Mouse (Mus musculus): ENCODE data around the gene Cntn5. TPM values are rescaled to one million over a fixed set of nuclear protein-coding genes. Genes with fewer than 3 reads are reported as not detected.

Gene Cntn5
- 1.8 and 2.3 TPM in 2 replicates for polyA plus RNA-seq (2014; fragmentation: Nextera tagmentation; extraction: Ambion mirVana)

- Histone ChIP-seq H3K36me3 (ENCODE audit: control insufficient read depth, insufficient read depth, low read length) (no peaks in the 10 kb centered on the region), H3K27ac (replicated peaks; ENCODE audit: low read depth, low read length) (no peak within 1 kb of the TSS), H3K9me3 (ENCODE audit: control insufficient read depth, low read length) (no peaks in the 10 kb centered on the region), H3K27me3 (replicated peaks; ENCODE audit: control insufficient read depth, insufficient read depth, low read length) (peaks cover 6% of the 10 kb centered on the region; the same call in 1 of the 2 replicates), H3K4me3 (ENCODE audit: low read depth, low read length) (peak within 1 kb of the TSS; percentile 34), H3K4me1 (ENCODE audit: control insufficient read depth, insufficient read depth, low read length) (0 out of 2 replicates have a peak, but pooled peaks cover 4% of the 10 kb centered on the region), H3K4me2 (ENCODE audit: low read depth, low read length) (peak within 1 kb of the TSS; percentile 64), H3K9ac (ENCODE audit: low read depth, low read length) (peak within 1 kb of the TSS; percentile 39; the same call in 1 of the 2 replicates)
- 4% methylated on average over 28 of the region's 28 CpGs for WGBS
- peak; percentile 85 for ATAC-seq (ENCODE audit: low read depth)
- peak; percentile 54 for DNase-seq (ENCODE audit: low spot score)
Measured at GRCm38 (mm10) chr9:10904616-10905363, at the start of gene Cntn5. Gene Cntn5, minus strand, starts transcription at chr9:10904775.

- DNase-seq (ENCODE audit: low spot score), result no peak
- Histone ChIP-seq H3K27me3 (replicated peaks; ENCODE audit: control insufficient read depth, insufficient read depth, low read length) (no peaks in the 10 kb centered on the region), H3K9me3 (ENCODE audit: control insufficient read depth, low read length) (no peaks in the 10 kb centered on the region), H3K4me1 (ENCODE audit: control insufficient read depth, insufficient read depth, low read length) (no peaks in the 10 kb centered on the region), H3K4me2 (ENCODE audit: low read depth, low read length) (no peak overlapping the region), H3K9ac (ENCODE audit: low read depth, low read length) (no peak overlapping the region), H3K4me3 (ENCODE audit: low read depth, low read length) (no peak overlapping the region), H3K27ac (replicated peaks; ENCODE audit: low read depth, low read length) (no peak overlapping the region), H3K36me3 (ENCODE audit: control insufficient read depth, insufficient read depth, low read length) (no peaks in the 10 kb centered on the region)
- ATAC-seq (ENCODE audit: low read depth), result no peak
Measured at GRCm38 (mm10) chr9:10950470-10950869, 45.9 kb upstream of the Cntn5 start.

DNA sequence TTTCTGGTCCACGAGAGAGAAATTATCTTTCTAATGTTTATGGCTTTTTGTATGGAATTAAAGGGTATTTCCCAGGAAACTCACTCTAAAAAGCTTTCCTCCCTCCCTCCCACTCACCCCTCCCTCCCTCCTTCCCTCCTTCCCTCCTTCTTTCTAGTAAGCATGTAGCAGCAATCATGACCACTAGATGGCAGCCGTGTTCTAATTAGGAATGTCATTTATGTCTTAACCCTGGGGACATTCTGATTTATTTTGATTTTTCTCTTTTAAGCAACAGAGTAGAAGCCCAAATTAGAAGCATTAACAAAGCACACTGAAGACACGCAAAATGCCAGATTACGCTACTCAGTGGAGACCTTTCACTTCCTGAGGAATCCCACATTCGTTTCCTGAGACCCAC, 5.0 kb upstream of the Cntn5 start:
- ATAC-seq (ENCODE audit: low read depth), result 0 out of 2 replicates have a peak, but pooled peaks have one; percentile 47
- Histone ChIP-seq H3K36me3 (ENCODE audit: control insufficient read depth, insufficient read depth, low read length) (no peaks in the 10 kb centered on the region), H3K9ac (ENCODE audit: low read depth, low read length) (no peak overlapping the region), H3K9me3 (ENCODE audit: control insufficient read depth, low read length) (no peaks in the 10 kb centered on the region), H3K4me1 (ENCODE audit: control insufficient read depth, insufficient read depth, low read length) (0 out of 2 replicates have a peak, but pooled peaks cover 4% of the 10 kb centered on the region), H3K4me2 (ENCODE audit: low read depth, low read length) (no peak overlapping the region), H3K4me3 (ENCODE audit: low read depth, low read length) (no peak overlapping the region), H3K27ac (replicated peaks; ENCODE audit: low read depth, low read length) (no peak overlapping the region), H3K27me3 (replicated peaks; ENCODE audit: control insufficient read depth, insufficient read depth, low read length) (peaks cover 6% of the 10 kb centered on the region; the same call in 1 of the 2 replicates)
- WGBS, result 14% methylated on average over 5 of the region's 5 CpGs
- peak; percentile 87 for DNase-seq (ENCODE audit: low spot score)

- no peak overlapping the region for H3K27ac ChIP-seq (replicated peaks; ENCODE audit: low read depth, low read length)
- peaks cover 6% of the 10 kb centered on the region; the same call in 1 of the 2 replicates for H3K27me3 ChIP-seq (replicated peaks; ENCODE audit: control insufficient read depth, insufficient read depth, low read length)
- H3K4me1 ChIP-seq (ENCODE audit: control insufficient read depth, insufficient read depth, low read length), result 0 out of 2 replicates have a peak, but pooled peaks cover 4% of the 10 kb centered on the region
- H3K36me3 ChIP-seq (ENCODE audit: control insufficient read depth, insufficient read depth, low read length), result no peaks in the 10 kb centered on the region
- H3K9ac ChIP-seq (ENCODE audit: low read depth, low read length), result no peak overlapping the region
- no peak overlapping the region for H3K4me3 ChIP-seq (ENCODE audit: low read depth, low read length)
- H3K4me2 ChIP-seq (ENCODE audit: low read depth, low read length), result no peak overlapping the region
- H3K9me3 ChIP-seq (ENCODE audit: control insufficient read depth, low read length), result no peaks in the 10 kb centered on the region
- no peak for DNase-seq (ENCODE audit: low spot score)
- WGBS, result 60% methylated on average over 9 of the region's 9 CpGs
- no peak for ATAC-seq (ENCODE audit: low read depth)
Measured at GRCm38 (mm10) chr9:10905696-10906095, 1.1 kb upstream of the Cntn5 start.

DNA sequence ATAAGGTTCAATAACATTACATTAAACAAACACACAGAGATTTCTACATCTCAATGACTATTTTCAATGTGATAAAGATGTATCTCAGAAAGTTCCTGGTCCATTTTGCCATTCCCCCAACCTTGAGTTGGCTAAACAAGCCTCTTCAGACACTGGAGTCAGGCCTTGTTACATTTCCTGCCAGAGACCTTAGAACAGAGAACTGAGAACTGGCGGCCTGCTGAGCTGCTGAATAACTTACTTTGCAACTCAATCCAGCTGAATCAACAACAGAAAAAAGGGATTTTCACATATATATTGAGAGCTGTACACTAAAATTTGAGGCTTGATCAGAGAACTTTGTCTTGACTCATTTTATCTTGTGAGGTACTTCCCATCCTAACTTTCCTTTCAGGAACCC, 24.8 kb downstream of the Cntn5 start:
- WGBS, result 56% methylated on average over 1 of the region's 1 CpGs
- DNase-seq (ENCODE audit: low spot score) (peak; percentile 14), ATAC-seq (ENCODE audit: low read depth) (no peak)
- Histone ChIP-seq H3K27me3 (replicated peaks; ENCODE audit: control insufficient read depth, insufficient read depth, low read length) (no peaks in the 10 kb centered on the region), H3K9me3 (ENCODE audit: control insufficient read depth, low read length) (no peaks in the 10 kb centered on the region), H3K27ac (replicated peaks; ENCODE audit: low read depth, low read length) (no peak overlapping the region), H3K9ac (ENCODE audit: low read depth, low read length) (no peak overlapping the region), H3K4me2 (ENCODE audit: low read depth, low read length) (no peak overlapping the region), H3K36me3 (ENCODE audit: control insufficient read depth, insufficient read depth, low read length) (no peaks in the 10 kb centered on the region), H3K4me1 (ENCODE audit: control insufficient read depth, insufficient read depth, low read length) (no peaks in the 10 kb centered on the region), H3K4me3 (ENCODE audit: low read depth, low read length) (no peak overlapping the region)

DNA sequence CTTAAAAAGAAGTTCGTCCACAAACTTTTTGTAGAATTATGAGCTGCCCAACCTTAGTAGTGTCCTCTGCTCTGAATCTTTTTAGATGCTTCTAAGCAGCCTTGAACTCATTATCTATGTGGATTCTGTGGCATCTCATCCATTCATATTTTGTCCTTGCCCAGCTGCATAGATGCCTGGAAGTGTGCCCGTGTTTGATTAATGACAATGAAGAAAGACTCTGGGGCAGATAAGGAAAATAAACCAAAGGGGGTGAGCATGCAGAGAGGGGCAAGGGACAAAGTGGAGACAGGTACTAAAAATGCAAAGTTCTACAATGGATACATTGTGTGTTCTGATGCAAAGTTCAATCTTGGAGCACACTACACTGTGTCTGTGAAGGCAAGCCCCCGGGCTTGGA, 30.7 kb downstream of the Cntn5 start:
- ATAC-seq (ENCODE audit: low read depth) (no peak), DNase-seq (ENCODE audit: low spot score) (no peak)
- no peaks in the 10 kb centered on the region for H3K27me3 ChIP-seq (replicated peaks; ENCODE audit: control insufficient read depth, insufficient read depth, low read length)
- H3K36me3 ChIP-seq (ENCODE audit: control insufficient read depth, insufficient read depth, low read length), result no peaks in the 10 kb centered on the region
- no peaks in the 10 kb centered on the region for H3K9me3 ChIP-seq (ENCODE audit: control insufficient read depth, low read length)
- H3K4me3 ChIP-seq (ENCODE audit: low read depth, low read length), result no peak overlapping the region
- H3K9ac ChIP-seq (ENCODE audit: low read depth, low read length), result no peak overlapping the region
- H3K4me1 ChIP-seq (ENCODE audit: control insufficient read depth, insufficient read depth, low read length), result no peaks in the 10 kb centered on the region
- 74% methylated on average over 3 of the region's 3 CpGs for WGBS
- no peak overlapping the region for H3K4me2 ChIP-seq (ENCODE audit: low read depth, low read length)
- no peak overlapping the region for H3K27ac ChIP-seq (replicated peaks; ENCODE audit: low read depth, low read length)

DNA sequence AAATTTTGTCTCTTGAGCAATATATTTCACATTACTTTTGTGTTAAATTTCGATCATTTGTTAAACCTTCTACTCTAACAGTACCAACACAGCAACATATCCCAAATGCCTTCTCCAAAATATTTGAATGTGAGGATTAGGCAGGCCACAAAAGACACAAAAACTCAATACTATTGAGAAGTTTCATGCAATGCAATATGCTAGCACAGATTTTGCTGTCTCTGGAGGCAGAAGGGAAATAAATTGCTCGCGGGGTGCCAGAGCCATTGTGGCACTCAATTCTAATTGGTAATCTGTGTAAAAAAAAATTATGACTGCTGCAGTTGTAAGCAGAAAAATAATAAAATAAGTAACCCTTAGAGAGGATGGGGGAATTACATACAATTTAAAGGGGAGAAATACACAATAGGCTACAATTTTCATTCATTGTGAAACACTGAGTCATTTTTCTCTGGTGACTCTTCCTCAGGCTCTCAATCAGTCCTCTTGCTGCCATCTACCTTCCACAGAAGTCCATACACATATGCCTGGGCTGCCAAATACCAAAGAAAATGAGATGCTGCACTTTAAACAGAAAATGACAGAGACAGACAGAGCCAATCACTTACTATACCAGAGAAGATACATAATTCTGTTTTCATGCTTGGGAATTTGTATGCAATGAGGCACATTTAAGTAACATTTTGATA, 48.2 kb downstream of the Cntn5 start:
- Histone ChIP-seq H3K4me2 (ENCODE audit: low read depth, low read length) (no peak overlapping the region), H3K27ac (replicated peaks; ENCODE audit: low read depth, low read length) (no peak overlapping the region), H3K4me1 (ENCODE audit: control insufficient read depth, insufficient read depth, low read length) (no peaks in the 10 kb centered on the region), H3K9ac (ENCODE audit: low read depth, low read length) (no peak overlapping the region), H3K4me3 (ENCODE audit: low read depth, low read length) (no peak overlapping the region), H3K36me3 (ENCODE audit: control insufficient read depth, insufficient read depth, low read length) (no peaks in the 10 kb centered on the region), H3K9me3 (ENCODE audit: control insufficient read depth, low read length) (no peaks in the 10 kb centered on the region), H3K27me3 (replicated peaks; ENCODE audit: control insufficient read depth, insufficient read depth, low read length) (no peaks in the 10 kb centered on the region)
- DNase-seq (ENCODE audit: low spot score), result no peak
- ATAC-seq (ENCODE audit: low read depth), result no peak
- 83% methylated on average over 3 of the region's 3 CpGs for WGBS

DNA sequence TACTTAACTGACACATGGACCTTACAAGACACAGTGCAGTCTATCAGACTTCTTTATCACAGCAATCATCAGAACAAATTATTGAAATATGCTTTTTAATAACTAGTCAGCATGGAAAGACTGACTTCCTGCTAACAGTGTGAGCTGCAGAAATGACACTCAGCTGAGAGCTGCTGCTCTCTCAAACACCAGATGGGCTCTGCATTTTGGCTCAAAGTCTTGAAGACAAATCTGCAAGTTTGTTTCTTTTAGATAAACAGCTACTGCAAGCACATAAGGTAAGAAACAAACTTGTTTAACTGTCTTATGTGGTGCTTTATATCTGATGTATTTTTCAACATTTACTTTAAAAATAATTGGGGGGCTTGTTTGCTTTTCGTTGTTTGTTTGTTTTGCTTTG, 87.9 kb downstream of the Cntn5 start:
- WGBS, result 75% methylated on average over 1 of the region's 1 CpGs
- H3K4me1 ChIP-seq (ENCODE audit: control insufficient read depth, insufficient read depth, low read length), result no peaks in the 10 kb centered on the region

More for the DNA sequence above, 87.9 kb downstream of the Cntn5 start:
- DNase-seq (ENCODE audit: low spot score), result no peak
- Histone ChIP-seq H3K36me3 (ENCODE audit: control insufficient read depth, insufficient read depth, low read length) (no peaks in the 10 kb centered on the region), H3K4me3 (ENCODE audit: low read depth, low read length) (no peak overlapping the region), H3K9ac (ENCODE audit: low read depth, low read length) (no peak overlapping the region), H3K27ac (replicated peaks; ENCODE audit: low read depth, low read length) (no peak overlapping the region), H3K27me3 (replicated peaks; ENCODE audit: control insufficient read depth, insufficient read depth, low read length) (no peaks in the 10 kb centered on the region), H3K9me3 (ENCODE audit: control insufficient read depth, low read length) (no peaks in the 10 kb centered on the region), H3K4me2 (ENCODE audit: low read depth, low read length) (no peak overlapping the region)
- ATAC-seq (ENCODE audit: low read depth), result no peak
